Mouse (Mus musculus) adipocyte (in vitro differentiated cells): ENCODE data around the gene Sparcl1.

Source experiments
- DNase-seq: peaks from one replicate; pipeline ENCODE4 v3.0.0-alpha.2; 2016; ENCODE audit warnings: low spot score

Gene Sparcl1

GRCm38 (mm10) chr5:104110171-104110920, 3.2 kb downstream of the Sparcl1 start:
- DNase-seq = no peak

- DNase-seq = no peak
These were observed 4.0 kb downstream of the Sparcl1 start for GRCm38 (mm10) chr5:104109516-104109915.

- no peak for DNase-seq
These were observed 4.6 kb downstream of the Sparcl1 start for GRCm38 (mm10) chr5:104108879-104109369.

- DNase-seq = no peak
These were observed 5.2 kb downstream of the Sparcl1 start for GRCm38 (mm10) chr5:104108127-104108875.

GRCm38 (mm10) chr5:104104111-104104510, 9.4 kb downstream of the Sparcl1 start:
- DNase-seq = no peak

GRCm38 (mm10) chr5:104103171-104103570, 10.4 kb downstream of the Sparcl1 start:
- DNase-seq = no peak

- no peak for DNase-seq
These were observed 11.6 kb downstream of the Sparcl1 start for GRCm38 (mm10) chr5:104101678-104102531.

GRCm38 (mm10) chr5:104096078-104096938, 17.2 kb downstream of the Sparcl1 start:
- no peak for DNase-seq

- DNase-seq = no peak
These were observed 18.0 kb downstream of the Sparcl1 start for GRCm38 (mm10) chr5:104095416-104096077.

GRCm38 (mm10) chr5:104089751-104090150, 23.8 kb downstream of the Sparcl1 start:
- no peak for DNase-seq

- DNase-seq = no peak
These were observed 28.2 kb downstream of the Sparcl1 start for GRCm38 (mm10) chr5:104085366-104085765.

GRCm38 (mm10) chr5:104080736-104081135, 32.8 kb downstream of the Sparcl1 start:
- DNase-seq = no peak

- no peak for DNase-seq
These were observed 36.0 kb downstream of the Sparcl1 start, which contains the start of gene Gm17660 for GRCm38 (mm10) chr5:104077508-104077907. Gene Gm17660 (minus strand): TSS chr5:104077608.

GRCm38 (mm10) chr5:104076361-104076760, 37.2 kb downstream of the Sparcl1 start:
- no peak for DNase-seq

GRCm38 (mm10) chr5:104074388-104074787, 39.1 kb downstream of the Sparcl1 start:
- DNase-seq = peak; percentile 65

GRCm38 (mm10) chr5:104073602-104074001, 39.9 kb downstream of the Sparcl1 start:
- no peak for DNase-seq

GRCm38 (mm10) chr5:104072272-104072886, 41.2 kb downstream of the Sparcl1 start:
- no peak for DNase-seq

- DNase-seq = no peak
These were observed 42.5 kb downstream of the Sparcl1 start for GRCm38 (mm10) chr5:104071048-104071447.

- DNase-seq = no peak
These were observed 44.8 kb downstream of the Sparcl1 start for GRCm38 (mm10) chr5:104068751-104069150.
